Mouse (Mus musculus): ENCODE measurements around the gene Rtn1.

The Rtn1 gene

DNA sequence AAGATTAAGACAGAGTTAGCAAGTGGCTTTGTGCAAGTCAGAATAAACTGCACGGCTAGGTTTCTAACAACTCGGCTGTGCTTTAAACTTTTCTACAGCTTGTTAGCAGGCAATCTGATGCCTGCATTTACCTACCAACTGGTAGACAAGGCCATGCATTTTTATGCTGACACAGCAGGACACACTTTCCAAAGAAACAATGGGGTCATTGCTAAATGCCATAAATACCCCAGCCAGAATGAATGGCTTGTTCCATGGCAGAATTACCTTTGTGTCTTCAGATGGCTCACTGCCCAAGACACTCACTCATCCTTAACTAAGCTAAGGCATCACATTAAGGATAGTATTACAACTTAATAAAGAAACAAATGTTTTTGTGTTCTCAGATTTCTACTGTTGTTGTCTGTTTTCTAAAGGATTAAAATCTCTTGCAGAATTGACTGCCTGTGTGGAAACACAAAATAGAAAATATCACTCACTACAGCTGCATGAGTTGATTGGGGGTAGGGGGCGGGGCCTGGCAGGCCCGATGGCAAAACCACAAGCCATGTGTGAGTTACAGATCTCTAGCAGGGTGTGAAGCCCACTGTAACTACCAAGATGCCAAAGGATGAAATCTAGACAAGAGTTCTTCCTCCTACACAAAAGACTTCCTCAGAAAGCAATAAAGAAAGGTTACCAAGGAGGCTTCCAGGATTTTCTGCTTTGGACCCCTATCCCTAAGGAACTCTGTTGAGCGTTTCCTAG is 129.6 kb downstream of the Rtn1 start:
- no peak for DNase-seq (ENCODE audit: low read depth, low spot score)

DNA sequence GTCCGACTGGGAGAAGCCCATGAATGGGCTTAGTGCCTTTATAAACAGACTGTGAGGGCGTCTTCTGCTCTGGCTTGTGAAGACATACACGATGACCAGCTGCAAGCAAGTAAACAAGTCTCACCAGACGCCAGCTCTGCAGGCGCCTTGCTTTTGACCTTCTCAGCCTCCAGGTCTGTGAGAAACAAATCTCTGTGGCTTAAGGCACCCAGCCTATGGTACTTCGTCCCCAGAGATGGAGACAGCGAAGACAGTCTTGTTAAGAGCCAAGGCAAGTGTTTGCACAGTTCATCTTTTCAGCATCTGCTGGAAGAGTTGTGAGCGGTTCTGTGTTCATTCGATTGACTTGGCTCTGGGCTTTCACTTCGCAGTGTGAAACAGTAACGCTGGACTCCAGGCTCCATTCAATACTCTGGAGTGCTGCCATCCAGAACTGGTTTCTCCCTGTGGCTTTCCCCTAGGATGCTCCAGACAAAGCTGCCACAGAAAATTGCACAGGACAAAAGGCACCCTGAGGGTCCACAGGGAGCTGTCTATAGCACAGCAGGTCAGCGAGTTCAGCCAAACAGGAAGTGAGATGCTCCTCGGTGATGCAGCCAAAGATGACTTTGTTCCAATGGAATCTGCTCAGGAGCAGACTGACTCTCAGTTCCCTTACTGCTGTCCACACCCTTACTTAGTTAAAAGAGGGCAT is 135.0 kb downstream of the Rtn1 start:
- no peak for DNase-seq (ENCODE audit: low read depth, low spot score)

DNA sequence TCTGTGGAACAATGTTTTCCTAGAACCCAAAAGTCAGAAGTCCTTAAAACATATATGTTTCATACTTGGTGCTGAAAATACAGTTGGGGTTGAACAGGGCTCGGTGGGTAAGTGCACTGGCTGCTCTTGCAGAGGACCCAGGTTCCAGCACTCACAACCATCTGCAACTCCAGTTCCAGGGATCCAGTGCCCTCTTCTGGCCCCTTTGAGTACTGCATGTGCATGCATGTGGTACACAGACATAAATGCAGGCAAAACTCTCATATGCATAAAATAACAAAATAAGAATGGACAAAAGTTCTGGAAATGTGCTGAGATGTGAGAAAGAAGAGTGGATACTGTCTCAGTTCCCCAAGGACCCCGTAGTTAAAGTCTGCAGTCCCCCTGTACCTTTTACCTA is 141.2 kb downstream of the Rtn1 start:
- DNase-seq (ENCODE audit: low read depth, low spot score), result no peak

DNA sequence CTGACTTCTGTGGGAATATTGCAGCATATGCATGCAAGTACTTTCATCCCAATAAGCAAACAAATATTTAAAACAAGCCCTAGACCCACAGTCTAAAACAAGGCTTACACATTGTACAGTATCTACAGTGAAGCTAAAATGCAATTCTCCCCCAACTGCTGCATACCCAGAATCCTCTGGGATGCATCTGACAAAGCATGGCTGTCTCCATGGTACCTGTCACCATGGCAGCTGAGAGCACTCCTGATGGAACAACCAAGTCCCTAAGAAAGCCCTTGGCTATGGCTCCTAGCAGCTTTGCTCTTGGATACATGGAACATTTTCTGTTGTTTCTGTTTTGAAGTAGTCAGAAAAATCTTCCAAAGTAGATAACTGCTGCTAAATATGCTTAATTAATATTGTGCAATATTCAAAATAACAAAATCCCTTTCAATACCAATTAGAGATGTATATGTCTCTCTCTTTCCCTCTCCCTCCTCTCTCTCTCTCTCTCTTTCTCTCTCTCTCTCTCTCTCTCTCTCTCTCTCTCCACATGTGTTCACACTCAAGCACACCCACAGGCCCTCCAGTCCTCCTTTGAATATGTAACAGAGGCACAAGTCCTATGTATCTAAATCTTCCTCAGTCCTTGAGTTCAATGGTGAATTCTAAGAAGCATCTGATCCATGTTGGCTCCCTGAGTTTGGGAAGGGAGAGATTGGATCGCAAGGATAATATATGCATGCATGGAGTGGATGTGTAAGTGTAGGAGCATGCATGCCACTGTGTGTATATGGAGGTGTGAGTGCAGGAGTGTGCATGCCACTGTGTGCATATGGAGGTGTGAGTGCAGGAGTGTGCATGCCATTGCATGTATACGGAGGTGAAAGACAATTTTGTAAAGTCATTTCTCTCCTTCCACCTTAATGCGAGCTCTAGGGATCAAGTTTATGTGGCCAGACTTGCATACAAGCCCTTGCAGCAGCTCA is 143.3 kb downstream of the Rtn1 start:
- DNase-seq (ENCODE audit: low read depth, low spot score), result no peak

DNA sequence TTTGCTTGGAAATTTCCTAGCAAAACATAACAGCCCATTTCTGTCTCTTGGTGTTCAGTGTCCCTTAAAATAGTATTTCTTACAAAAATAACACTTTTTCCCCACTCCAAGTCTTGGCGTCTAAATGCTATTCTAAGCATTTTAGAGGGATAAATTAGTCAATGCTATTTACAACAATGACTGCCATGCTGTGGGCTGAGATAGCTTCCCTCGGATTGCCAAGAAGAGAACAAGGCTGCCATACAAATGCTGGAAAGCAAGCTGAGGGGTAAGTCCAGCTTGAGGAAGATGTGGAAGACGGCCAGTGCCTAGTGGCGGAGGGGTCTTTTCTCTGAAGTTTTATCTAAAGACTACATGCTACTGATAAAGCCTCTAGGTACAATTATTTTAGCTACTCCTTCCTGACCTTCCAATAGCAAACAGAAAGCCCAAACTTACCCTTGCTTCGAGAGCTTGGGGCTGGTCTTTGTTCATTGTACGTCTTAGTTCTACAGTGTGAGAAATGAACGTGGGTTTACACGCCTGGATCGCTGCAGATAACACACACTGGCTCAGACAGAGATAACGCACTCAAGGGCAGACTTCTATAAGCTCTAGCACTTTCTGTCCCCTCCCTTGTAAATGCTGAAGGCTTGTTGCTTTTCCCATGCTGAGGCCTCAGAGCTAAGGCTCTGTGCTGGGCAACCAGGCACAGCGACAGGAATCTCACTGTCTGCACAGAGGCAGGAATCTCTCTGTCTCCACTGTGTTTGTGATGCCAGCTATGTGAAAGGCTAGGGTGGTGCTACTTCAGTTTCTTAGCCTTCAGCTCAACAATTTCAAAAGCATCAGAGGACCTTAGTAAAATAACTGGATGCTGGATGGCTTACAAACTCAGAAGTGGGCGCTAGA is 145.4 kb downstream of the Rtn1 start:
- DNase-seq (ENCODE audit: low read depth, low spot score), result no peak

DNA sequence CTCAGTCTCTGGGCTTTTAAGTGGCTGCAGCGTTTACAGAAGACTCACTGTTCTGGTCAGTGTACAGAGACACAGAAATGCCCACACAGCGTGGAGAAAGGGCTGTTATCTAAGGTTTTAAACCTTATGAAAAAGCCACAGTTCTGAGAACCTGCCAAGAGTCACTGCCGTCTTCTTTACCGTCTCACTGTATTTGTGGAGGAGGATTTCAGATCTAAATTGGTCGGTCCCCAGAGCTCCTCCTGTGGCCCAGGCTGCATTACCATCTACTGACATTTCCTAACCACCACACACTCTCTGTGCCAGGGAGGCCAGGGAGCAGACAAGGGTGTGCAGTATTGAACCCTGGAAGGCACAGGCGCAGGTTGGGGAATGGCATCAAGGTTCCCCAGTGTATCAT is 151.9 kb downstream of the Rtn1 start:
- no peak for DNase-seq (ENCODE audit: low read depth, low spot score)

DNA sequence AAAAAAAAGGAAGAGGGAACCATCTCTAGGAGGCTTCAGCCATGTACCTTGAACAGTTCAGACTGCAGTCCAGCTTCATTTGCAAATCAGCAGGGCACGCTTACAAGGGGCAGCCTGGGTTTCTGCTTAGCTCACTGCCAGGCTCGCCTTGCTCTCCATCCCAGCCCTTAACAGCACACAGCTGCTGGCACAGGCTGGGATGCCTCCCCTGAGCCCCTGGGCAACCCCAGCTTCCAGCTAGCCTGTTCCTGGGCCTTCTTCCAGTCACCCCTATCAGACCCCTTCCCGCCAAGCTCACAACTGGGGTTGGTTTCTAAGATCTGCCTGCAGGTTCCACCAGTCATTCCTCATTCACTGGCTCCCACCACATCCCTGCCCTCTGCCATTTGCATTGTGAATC is 155.8 kb downstream of the Rtn1 start:
- DNase-seq (ENCODE audit: low read depth, low spot score), result no peak

DNA sequence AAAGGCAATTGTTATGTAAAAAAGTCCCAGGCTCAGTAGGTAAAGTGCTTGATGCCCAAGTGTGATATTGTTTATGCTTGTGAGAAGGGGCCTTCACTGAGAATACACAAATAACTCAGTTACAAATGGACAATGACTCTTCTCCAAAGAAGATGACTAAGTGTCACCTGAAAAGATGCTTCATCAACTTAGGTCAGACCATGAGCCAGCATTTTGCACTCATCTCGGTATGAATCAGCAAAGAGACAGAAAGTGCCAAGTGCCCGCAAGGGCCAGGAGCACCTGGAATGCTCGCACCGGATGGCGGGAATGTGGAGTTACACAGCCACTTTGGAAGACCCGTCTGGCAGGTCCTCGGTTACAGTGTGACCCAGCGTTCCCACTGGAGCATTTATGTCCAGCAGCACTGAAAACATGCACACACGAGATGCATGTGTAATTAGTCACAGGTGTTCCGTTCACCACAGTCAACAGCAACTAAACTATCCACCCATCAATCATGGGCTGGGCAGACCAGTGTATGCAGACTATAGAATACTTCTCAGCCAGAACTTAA is 156.9 kb downstream of the Rtn1 start:
- DNase-seq (ENCODE audit: low read depth, low spot score), result no peak

DNA sequence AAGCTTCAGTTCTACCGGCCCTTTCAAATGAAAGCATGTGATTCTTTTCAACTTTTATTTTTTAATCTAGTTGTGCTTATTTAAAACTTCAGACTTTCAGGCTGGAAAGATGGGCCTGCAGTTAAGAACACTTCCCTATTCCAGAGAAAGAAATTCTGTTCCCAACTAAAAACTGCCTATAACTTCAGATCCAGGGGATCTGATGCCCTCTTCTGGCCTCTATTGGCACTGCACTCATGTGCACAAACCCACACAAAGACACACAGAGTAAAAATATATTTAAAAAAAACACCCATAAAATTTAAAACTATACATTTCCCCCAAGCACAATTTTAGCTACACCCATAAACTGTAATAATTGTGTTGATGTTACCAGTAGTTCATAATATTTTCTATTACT is 163.9 kb downstream of the Rtn1 start:
- DNase-seq (ENCODE audit: low read depth, low spot score), result no peak

DNA sequence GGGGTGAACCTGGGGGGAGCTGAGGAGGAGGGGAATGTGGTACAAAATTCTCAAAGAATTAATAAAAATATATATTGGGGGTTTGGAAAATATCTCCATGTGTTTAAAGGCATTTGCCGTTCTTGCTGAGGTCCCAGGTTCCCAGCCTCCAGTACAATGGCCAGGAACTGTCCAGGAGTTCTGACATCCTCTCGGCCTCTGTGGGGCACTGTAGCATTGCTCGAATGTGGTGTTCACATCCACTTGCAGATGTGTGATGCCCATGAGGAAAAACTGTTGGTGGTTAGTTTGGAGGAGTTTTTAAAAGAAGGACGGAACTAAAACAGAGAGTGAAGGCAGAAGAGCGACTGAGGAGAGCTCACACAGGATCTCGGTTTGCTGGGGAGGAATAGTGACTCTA is 166.0 kb downstream of the Rtn1 start:
- DNase-seq (ENCODE audit: low read depth, low spot score), result no peak

DNA sequence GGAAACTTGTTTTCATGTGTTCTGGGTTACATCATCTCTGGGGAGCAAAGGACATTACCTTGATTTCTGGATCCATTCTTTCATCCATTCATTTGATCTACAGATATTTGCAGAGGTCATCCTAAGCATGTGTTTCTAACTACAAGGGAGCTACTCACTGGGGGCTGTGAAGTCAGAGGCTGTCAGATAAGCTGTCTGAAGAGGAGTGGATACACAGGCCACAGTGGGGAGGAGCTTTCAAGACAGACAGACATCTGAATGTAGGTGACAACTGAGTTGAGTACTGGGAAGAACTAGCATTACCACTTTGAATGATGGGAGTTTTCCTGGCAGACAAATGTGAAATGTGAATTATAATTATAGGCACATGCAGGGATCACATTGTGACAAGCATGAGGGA is 168.3 kb downstream of the Rtn1 start:
- no peak for DNase-seq (ENCODE audit: low read depth, low spot score)

DNA sequence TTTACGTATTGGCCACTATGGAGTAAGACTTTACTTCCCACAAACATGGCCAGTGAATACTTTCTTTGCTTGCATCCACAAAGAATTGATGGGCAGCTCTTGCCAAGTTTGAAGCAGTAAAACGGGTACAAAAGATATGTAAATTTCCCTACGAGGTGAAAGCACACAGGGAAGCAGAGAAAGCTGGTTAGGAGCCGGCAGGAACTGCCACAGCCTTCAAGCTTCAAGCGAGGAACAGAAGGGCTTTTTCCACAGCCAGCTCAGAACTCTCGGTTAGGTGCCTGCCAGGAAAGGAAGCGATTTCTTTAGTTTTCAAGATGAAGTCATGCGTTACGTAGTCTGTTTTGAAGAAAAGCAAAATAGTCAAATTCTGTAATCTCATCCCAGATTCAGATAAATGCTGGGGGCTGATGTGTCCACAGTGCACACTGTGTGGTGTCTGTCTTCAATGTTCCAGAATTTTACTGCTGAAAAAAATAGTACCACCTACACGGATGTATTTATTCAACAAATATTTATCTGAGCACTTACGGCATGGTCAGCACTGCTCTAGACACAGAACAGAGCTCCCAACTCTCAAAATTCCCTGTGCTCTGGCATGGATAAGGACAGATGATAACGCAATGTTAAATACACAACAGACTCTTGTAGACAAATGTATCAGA is 169.5 kb downstream of the Rtn1 start:
- DNase-seq (ENCODE audit: low read depth, low spot score), result no peak

DNA sequence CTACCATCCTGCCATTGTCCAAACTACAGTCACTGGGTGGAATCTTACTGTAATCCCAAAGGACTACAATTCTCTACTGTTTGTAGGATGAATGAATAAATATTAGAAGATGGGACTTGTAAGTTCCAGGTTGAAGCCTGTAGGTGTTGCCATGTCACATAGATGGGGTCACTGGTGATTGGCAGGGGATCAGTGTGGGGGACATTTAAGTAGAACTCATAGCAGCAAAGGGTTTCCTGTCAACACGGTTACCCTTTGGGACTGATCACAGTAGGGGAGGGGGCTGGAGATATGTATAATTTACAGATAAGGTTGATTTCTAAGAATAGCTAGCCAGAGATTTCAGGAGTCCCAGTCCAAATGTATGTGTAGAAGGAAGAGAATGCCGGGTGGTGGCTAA is 171.6 kb downstream of the Rtn1 start:
- DNase-seq (ENCODE audit: low read depth, low spot score), result no peak

DNA sequence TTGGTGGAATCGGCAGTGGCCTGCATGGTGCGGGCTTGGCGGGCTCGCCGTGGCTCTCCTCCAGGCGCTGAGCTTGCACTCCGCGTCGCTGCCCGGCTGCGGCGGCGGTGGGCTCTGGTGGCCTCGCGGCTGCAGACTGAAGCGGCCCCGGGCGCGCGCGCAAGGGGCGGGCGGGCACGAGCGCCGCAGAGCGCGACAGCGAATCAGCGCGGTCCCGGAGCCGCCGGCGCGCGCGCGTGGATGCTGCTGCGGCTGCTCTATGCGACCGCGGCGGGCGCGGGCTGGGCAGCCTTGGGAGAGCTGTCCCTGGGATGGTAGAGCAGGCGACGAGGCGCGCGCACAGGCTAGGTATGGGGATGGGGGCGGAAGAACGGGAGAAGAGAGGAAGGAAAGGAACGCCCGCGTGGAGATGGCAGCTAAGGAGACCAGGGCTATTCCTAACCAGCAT is 172.3 kb downstream of the Rtn1 start:
- DNase-seq (ENCODE audit: low read depth, low spot score), result no peak

DNA sequence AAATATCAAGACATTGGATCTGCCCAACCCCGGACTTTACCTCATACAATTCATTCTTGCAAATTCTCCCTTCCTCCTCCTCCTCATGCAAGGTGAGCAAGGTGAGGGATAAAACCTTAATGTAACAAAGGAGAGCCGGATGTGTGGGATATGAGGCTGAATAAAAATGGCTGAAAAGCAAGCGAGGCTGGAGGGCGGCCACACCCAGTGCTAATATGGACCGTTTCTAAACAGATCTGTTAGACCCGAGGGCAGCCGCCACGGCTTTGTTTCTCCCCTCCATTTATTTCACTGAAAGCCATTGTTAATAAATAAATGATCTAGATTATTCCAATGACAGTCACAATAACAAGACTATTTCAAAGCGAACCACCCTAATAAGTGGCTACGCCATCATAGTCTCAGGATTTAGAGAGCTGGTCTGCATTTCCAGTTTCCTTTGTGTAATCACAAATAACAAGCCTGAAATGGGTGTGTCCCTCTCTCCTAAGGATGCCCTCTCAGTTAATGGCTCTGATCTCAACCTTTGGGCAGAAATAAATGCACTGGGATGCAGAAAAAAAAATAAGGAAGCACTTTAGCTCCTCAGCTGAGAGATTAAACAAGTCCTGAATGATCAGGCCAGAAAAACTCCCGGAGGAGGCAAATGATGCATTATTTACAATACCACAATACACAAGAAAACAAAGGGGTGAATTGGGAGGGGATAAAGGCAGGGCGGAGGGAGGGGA is 173.1 kb downstream of the Rtn1 start:
- DNase-seq (ENCODE audit: low read depth, low spot score), result no peak

DNA sequence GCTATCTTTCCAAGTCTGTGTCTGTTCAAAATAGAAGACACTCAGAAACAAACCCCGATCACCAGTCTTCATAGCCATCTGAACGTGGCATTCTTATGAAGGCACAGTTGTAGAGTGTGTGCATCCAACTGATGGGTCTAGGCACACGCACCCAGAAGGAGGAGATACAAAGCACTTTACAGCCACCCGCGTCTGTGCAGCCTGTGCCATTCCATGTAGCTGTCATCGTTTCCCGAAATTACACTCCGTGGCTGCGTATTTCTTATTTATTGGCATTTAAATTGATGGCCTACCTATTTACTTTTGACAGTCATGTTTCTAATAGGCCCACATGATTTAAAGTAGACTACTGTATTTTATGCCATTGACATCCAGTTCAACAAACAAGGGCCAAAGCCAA is 173.9 kb downstream of the Rtn1 start:
- no peak for DNase-seq (ENCODE audit: low read depth, low spot score)

DNA sequence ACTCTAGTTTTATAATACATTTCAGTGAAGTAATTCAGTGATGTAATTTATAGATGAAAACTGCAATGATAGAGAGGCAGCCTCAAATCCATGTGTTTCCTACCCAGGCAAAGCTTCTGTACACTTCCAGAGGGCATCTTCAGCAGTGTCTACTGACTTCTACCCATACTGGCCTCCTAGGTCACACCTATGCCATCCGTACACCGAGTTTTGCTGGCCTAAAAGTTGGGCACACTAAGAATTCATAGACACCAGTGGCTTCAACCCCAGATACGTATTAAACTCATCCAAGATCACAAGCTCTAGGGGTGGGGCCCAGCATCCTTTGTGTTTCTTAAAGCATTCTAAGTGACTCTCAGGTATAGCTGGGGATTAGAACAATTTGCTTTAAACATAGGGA is 174.7 kb downstream of the Rtn1 start:
- DNase-seq (ENCODE audit: low read depth, low spot score), result no peak

DNA sequence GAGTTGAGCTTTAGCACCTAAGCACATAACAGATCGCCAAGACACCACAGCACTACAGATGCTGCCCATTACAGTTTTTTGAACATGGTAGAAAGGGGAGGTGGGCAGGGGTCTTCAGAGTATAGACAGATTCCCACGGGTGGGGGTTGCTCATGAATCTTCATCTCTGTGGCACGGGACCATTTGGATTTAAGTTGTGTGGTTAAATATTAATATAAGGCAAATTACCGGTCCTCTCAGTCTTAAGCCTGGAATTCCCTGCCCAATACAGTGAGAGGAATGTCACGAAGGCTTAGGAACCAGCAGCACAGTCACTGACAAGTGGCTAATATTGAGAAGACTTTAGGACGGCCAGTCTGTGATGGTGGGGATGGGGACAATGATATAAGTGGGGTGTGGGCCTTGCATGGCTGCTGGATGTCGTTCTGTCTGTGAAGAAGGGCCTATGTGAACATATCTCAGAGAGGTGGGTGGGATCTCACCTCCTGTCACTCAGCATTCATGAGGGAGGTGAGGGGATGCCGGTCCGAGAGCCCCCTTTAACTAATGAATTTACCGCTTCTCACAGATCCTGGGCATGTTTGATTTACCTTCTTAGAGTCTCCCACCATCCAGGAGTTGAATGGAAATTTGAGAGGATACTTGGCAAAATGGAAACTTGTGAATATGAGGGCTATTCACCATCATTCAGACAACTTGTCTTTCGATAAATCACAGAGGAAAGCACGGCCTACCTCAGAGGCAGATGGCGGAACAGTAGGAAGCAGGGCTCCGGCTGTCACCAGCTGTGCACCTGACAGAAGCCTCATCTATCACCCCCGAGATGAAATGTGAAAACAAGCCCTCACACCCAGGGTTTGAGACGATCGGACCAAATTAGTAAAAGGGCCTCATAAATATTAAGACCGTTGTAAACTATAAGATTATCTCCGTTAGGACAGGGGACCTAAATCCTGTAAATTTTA is 175.7 kb downstream of the Rtn1 start:
- no peak for DNase-seq (ENCODE audit: low read depth, low spot score)

DNA sequence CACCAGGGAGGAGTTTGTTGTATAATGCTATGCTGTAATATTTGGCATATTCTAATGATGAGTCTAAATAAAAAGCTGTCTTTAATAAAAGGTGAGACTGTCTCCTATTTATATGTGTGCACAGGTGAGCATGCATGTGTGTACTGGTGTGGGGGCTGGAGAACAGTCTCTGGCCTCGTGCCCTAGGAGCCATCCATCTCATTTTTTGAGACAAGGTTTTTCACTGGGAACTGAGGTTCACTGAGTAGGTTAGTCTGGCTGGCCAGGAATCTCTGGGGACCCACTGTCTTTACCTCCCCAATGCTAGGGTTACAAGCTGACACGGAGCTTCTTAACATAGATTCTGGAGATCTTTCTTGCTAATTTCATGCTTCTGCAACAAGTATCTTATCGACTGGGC is 176.7 kb downstream of the Rtn1 start:
- no peak for DNase-seq (ENCODE audit: low read depth, low spot score)
